Mouse (Mus musculus) hindbrain, embryonic 13.5 days (tissue): Measurements from ENCODE around the gene Mdfi. TPM values are rescaled to one million over a fixed set of nuclear protein-coding genes. Genes with fewer than 3 reads are reported as not detected.

Source experiments
- ATAC-seq: fragments of 200-750 bp; cut with Nextera tagmentation; 2 replicates; pipeline ENCODE4 v1.8.0; 2017; ENCODE audit warnings: moderate TSS enrichment; ENCODE audit not compliant: low FRiP score
- H3K27ac ChIP-seq: fragments of 300-500 bp; sonication (generic); 2 replicates; pipeline ENCODE4 v1.5.1; 2015; ENCODE audit warnings: inconsistent platforms, mild to moderate bottlenecking, moderate library complexity
- H3K27me3 ChIP-seq: fragments of 300-500 bp; sonication (generic); 2 replicates; pipeline ENCODE4 v1.6.1; 2015; ENCODE audit warnings: mild to moderate bottlenecking, inconsistent platforms
- H3K36me3 ChIP-seq: fragments of 300-500 bp; sonication (generic); 2 replicates; pipeline ENCODE4 v1.6.1; 2015; ENCODE audit warnings: mild to moderate bottlenecking, inconsistent platforms
- H3K4me1 ChIP-seq: fragments of 300-500 bp; sonication (generic); replicated peaks from 2 replicates; pipeline ENCODE4 v1.6.1; 2015; ENCODE audit warnings: inconsistent platforms
- H3K4me2 ChIP-seq: fragments of 300-500 bp; sonication (generic); 2 replicates; pipeline ENCODE4 v1.6.1; 2015; ENCODE audit warnings: inconsistent platforms, mild to moderate bottlenecking, moderate library complexity
- H3K4me3 ChIP-seq: fragments of 300-500 bp; sonication (generic); 2 replicates; pipeline ENCODE4 v1.5.1; 2015; ENCODE audit warnings: mild to moderate bottlenecking, inconsistent platforms
- H3K9ac ChIP-seq: fragments of 300-500 bp; sonication (generic); 2 replicates; pipeline ENCODE4 v1.6.1; 2015; ENCODE audit warnings: mild to moderate bottlenecking, inconsistent platforms
- H3K9me3 ChIP-seq: fragments of 300-500 bp; sonication (generic); 2 replicates; pipeline ENCODE4 v1.6.1; 2016; ENCODE audit warnings: inconsistent platforms
- WGBS: fragments of 180-500 bp; shearing (Covaris S2); methylation state at CpG from one replicate; pipeline ENCODE4 v1.1.7; 2015; 5-methylcytosine and 5-hydroxymethylcytosine counted together
- polyA plus RNA-seq: library from polyadenylated mRNA; unstranded; fragments of >200 nt; fragmentation: Nextera tagmentation; extraction: Ambion mirVana; gene quantifications from 2 replicates; pipeline ENCODE4 v1.2.1, GENCODE M21; 2015

The Mdfi gene
- polyA plus RNA-seq, 1 experiment from 2014 or later: 3.7 TPM

- 92% methylated on average over 3 of the region's 3 CpGs for WGBS
- Histone ChIP-seq H3K9me3 (no peaks in the 10 kb centered on the region; the same call in 1 of the 2 replicates), H3K9ac (no peak overlapping the region), H3K4me2 (no peak overlapping the region), H3K4me1 (no peaks in the 10 kb centered on the region; the same call in 1 of the 2 replicates), H3K27me3 (0 out of 2 replicates have a peak, but pooled peaks cover under 1% of the 10 kb centered on the region), H3K27ac (no peak overlapping the region), H3K36me3 (no peaks in the 10 kb centered on the region), H3K4me3 (no peak overlapping the region)
- ATAC-seq: no peak
Observed at GRCm38 (mm10) chr17:47843465-47843864, 9.0 kb upstream of the Mdfi start.

- Histone ChIP-seq H3K36me3 (no peaks in the 10 kb centered on the region), H3K9ac (no peak overlapping the region), H3K4me2 (no peak overlapping the region), H3K27me3 (peaks cover 13% of the 10 kb centered on the region; the same call in 1 of the 2 replicates), H3K9me3 (no peaks in the 10 kb centered on the region; the same call in 1 of the 2 replicates), H3K4me3 (no peak overlapping the region), H3K4me1 (no peaks in the 10 kb centered on the region; the same call in 1 of the 2 replicates), H3K27ac (no peak overlapping the region)
- no peak for ATAC-seq
- WGBS: 72% methylated on average over 19 of the region's 19 CpGs
Observed at GRCm38 (mm10) chr17:47841931-47842623, 7.6 kb upstream of the Mdfi start.

- no peaks in the 10 kb centered on the region; the same call in 1 of the 2 replicates for H3K4me1 ChIP-seq
- no peak overlapping the region for H3K9ac ChIP-seq
- peaks cover 17% of the 10 kb centered on the region for H3K27me3 ChIP-seq
- no peaks in the 10 kb centered on the region for H3K36me3 ChIP-seq
- H3K4me3 ChIP-seq: no peak overlapping the region
- H3K9me3 ChIP-seq: no peaks in the 10 kb centered on the region; the same call in 1 of the 2 replicates
- WGBS: 84% methylated on average over 8 of the region's 8 CpGs
- H3K4me2 ChIP-seq: no peak overlapping the region
- no peak overlapping the region for H3K27ac ChIP-seq
- ATAC-seq: no peak
Observed at GRCm38 (mm10) chr17:47841521-47841920, 7.0 kb upstream of the Mdfi start.

- Histone ChIP-seq H3K4me3 (no peak overlapping the region), H3K27me3 (peaks cover 52% of the 10 kb centered on the region), H3K4me1 (peaks cover 17% of the 10 kb centered on the region), H3K36me3 (no peaks in the 10 kb centered on the region), H3K4me2 (no peak overlapping the region), H3K9ac (no peak overlapping the region), H3K27ac (no peak overlapping the region), H3K9me3 (no peaks in the 10 kb centered on the region)
- ATAC-seq: no peak
- WGBS: 52% methylated on average over 6 of the region's 6 CpGs
Observed at GRCm38 (mm10) chr17:47837808-47838207, 3.3 kb upstream of the Mdfi start.

DNA sequence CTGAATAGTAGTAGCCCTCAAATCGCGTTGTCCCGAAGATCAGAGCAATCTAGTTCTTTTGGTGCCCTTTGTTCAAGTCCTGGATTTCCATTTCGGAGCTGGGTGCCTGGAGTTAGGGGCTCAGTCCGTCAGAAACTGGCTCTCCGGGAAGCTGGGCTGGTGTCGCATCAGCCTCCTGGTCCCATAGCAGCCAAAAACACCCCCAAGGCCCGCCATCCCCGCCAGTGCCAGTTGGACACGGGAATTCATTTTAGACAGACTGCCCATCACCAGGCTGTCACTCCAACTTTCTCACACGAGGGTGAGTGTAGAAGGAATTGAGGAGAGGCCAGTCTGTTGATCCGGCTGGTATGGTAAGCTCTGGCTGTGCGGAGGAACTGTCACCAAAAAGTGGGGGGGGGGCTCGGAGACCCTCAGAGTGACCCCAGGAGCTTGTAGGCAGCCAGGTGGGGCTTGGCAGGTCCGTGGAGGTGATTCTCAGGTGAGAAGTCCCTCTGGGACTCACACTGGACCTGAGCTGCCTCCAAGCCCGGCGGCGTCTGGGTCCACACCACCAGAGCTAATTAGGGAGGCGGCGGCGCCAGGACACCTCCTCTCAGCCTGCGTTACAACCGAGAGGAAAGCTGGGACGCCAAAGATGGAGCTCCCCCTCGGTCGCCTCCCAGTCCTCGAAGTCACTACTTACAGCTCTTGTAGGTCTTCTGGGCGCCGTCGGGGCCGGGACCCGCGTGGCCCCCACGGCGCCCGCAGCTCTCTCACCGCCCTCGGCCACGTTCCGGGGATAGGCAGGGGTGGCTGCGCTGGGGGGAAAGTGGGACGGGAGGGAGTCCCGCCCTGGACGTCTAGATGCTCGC lies 636 bp downstream of the Mdfi start:
- Histone ChIP-seq H3K9ac (peak overlapping the region; percentile 72; the same call in 1 of the 2 replicates), H3K4me2 (peak overlapping the region; percentile 88)
- under 1% methylated on average over 45 of the region's 45 CpGs for WGBS

DNA sequence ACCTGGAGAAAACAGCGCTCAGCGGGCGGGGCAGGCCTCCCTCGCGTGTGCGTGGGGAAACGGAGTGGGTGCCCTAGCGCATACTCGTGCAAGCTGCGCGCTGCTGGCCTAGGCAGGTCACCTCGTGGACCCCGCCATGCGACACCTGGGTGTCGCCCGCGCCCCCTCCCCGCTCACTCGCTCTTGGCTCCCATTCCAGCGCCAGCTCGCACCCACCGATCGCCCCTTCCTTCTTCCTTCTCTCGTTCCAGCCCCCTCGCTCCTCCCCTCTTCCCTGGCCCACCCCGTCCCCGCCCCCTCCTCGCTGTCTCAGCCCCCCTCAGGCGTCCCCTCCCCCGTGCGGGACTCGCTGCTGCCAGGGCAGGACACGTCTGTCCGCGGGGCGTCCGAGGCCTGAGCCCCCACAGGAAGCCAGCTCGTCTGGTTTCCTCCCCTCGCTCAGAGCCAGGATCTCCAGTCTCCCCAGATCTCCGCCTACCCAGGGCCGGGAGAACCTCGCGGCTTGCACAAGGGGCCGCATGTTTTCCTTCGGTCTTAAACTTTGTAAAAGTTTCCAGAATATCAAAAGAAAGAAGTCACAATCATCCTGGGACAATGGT lies 1.4 kb downstream of the Mdfi start:
- peaks cover 79% of the 10 kb centered on the region for H3K27me3 ChIP-seq
- peak; percentile 43; the same call in 1 of the 2 replicates for ATAC-seq
- no peaks in the 10 kb centered on the region for H3K9me3 ChIP-seq
- peak overlapping the region; percentile 53 for H3K4me3 ChIP-seq
- peaks cover 38% of the 10 kb centered on the region for H3K4me1 ChIP-seq
- H3K27ac ChIP-seq: peak overlapping the region; percentile 35; the same call in 1 of the 2 replicates
- H3K36me3 ChIP-seq: no peaks in the 10 kb centered on the region
- peak overlapping the region; percentile 72 for H3K9ac ChIP-seq
- H3K4me2 ChIP-seq: peak overlapping the region; percentile 88
- WGBS: 1% methylated on average over 44 of the region's 45 CpGs

More for the DNA sequence above, 636 bp downstream of the Mdfi start:
- peaks cover 83% of the 10 kb centered on the region for H3K27me3 ChIP-seq
- no peak overlapping the region for H3K27ac ChIP-seq
- H3K4me3 ChIP-seq: peak overlapping the region; percentile 53
- no peaks in the 10 kb centered on the region for H3K36me3 ChIP-seq
- H3K4me1 ChIP-seq: peaks cover 38% of the 10 kb centered on the region
- no peak for ATAC-seq
- no peaks in the 10 kb centered on the region for H3K9me3 ChIP-seq

DNA sequence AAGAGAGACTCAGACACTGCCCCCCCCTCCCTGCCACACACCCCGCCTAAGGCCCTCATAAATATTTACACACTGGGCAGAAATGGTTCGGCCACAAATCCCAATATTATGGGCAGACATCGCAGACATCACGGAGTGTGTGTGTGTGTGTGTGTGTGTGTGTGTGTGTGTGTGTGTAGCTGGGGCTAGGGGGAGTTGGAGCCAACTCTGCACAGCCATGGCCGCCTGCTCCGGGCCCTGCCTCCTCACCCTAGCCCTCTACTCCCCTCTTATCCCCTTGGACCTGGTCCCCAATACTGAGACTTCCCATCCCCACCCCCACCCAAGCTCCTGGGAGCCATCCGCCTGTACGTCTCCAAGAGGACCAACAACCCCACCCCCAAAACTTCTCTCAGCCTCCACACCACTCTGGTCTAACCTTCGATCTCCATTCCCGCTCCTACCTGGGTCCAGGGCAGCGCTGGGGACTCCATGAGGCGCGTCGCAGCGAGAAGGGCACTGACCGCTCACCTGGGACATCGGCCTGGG lies 1.9 kb downstream of the Mdfi start:
- WGBS: 2% methylated on average over 16 of the region's 17 CpGs
- peak; percentile 57; the same call in 1 of the 2 replicates for ATAC-seq
- Histone ChIP-seq H3K27me3 (peaks cover 74% of the 10 kb centered on the region), H3K27ac (peak overlapping the region; percentile 35; the same call in 1 of the 2 replicates), H3K4me3 (peak overlapping the region; percentile 53), H3K9ac (peak overlapping the region; percentile 72), H3K4me1 (peaks cover 38% of the 10 kb centered on the region), H3K36me3 (no peaks in the 10 kb centered on the region), H3K4me2 (peak overlapping the region; percentile 88), H3K9me3 (no peaks in the 10 kb centered on the region)

- Histone ChIP-seq H3K9ac (peak overlapping the region; percentile 6; the same call in 1 of the 2 replicates), H3K4me2 (peak overlapping the region; percentile 88), H3K27ac (no peak overlapping the region), H3K9me3 (no peaks in the 10 kb centered on the region), H3K36me3 (peaks cover 5% of the 10 kb centered on the region), H3K4me3 (peak overlapping the region; percentile 53; the same call in 1 of the 2 replicates), H3K4me1 (peaks cover 38% of the 10 kb centered on the region), H3K27me3 (peaks cover 68% of the 10 kb centered on the region)
- ATAC-seq: no peak
- WGBS: 50% methylated on average over 5 of the region's 5 CpGs
Observed at GRCm38 (mm10) chr17:47831772-47832171, 2.7 kb downstream of the Mdfi start.

DNA sequence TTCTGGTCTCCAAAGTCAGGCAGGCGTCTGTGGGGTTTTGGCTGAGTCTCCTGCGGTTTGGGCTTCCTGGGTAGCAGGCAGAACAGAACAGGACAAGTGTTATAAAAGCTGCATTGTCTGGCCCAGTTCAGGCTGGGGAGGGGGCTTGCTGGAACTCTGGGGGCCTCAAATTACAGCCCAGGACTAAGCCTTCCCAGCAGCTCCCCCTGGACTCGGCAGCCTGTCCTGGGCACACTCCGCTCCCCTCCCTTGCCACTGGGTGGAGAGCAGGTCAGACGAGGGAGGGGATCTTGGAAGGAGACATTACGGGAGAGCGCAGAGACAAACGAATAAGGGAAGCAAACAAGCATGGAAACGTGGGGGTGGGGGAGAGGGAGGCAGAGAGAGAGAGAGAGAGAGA lies 3.3 kb downstream of the Mdfi start:
- 3% methylated on average over 9 of the region's 9 CpGs for WGBS
- Histone ChIP-seq H3K9ac (no peak overlapping the region; the same call in 1 of the 2 replicates), H3K27me3 (peaks cover 64% of the 10 kb centered on the region), H3K4me2 (peak overlapping the region; percentile 88), H3K9me3 (no peaks in the 10 kb centered on the region), H3K27ac (no peak overlapping the region), H3K36me3 (peaks cover 5% of the 10 kb centered on the region), H3K4me3 (0 out of 2 replicates have a peak overlapping the region, but pooled peaks have one; percentile 53), H3K4me1 (peaks cover 38% of the 10 kb centered on the region)
- 0 out of 2 replicates have a peak, but pooled peaks have one; percentile 23 for ATAC-seq

DNA sequence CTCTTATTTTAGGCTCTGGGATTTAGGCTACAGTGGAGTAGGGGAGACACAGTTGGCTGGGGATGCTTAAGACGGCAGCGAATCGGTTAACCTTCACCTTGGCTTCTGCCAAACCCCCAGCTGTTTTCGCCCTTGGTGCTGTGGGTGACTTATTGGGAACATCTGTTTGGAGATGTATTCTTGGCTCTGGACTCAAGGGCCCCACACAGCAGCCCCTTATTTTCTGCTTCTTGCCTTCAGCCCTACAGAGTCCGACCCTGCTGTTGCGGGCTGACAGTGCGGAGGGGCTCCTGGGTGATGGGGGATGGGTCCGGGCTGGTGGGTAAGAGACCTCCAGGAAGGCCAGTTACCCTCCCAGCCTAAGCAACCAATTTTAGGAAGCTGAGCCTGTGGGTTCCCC lies 13.2 kb downstream of the Mdfi start:
- no peaks in the 10 kb centered on the region for H3K9me3 ChIP-seq
- no peaks in the 10 kb centered on the region for H3K36me3 ChIP-seq
- 71% methylated on average over 8 of the region's 8 CpGs for WGBS
- no peak overlapping the region for H3K27ac ChIP-seq
- peaks cover 2% of the 10 kb centered on the region; the same call in 1 of the 2 replicates for H3K27me3 ChIP-seq
- H3K9ac ChIP-seq: no peak overlapping the region
- H3K4me1 ChIP-seq: no peaks in the 10 kb centered on the region
- no peak overlapping the region for H3K4me3 ChIP-seq
- ATAC-seq: no peak
- no peak overlapping the region for H3K4me2 ChIP-seq

DNA sequence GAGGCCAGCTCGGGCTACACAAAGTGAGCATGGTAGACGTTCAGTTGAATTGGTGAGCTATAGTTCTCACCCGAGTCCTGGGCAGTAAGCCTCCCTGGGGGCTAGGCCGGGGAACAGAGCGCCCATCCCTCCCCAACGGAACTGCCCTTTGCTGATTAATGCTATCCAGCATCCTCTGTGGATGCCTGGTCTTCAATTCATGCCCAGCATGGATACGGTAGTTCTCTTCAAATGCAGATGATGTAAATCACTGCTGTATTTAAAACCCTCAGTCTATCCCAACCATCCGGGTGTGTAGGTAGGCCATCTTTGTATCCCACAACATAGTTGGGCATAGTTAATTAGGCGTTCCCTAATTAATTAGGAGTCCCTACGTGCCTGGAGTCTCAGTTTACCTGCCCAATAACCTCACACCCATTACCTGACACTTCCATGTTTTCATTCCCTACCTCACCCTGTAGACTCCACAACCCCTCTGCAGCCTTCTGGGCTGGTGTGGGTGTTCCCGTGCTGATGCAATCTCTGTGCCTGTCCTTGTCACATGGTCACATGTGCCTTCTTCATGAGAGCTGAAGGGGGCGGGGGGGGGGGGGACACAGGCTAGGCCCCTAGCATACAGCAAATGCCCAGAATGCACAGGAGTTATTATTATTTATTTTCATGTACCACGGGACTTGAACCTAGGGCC lies 16.3 kb downstream of the Mdfi start:
- Histone ChIP-seq H3K36me3 (no peaks in the 10 kb centered on the region), H3K27ac (no peak overlapping the region), H3K9me3 (no peaks in the 10 kb centered on the region), H3K27me3 (peaks cover 12% of the 10 kb centered on the region; the same call in 1 of the 2 replicates), H3K9ac (no peak overlapping the region), H3K4me3 (no peak overlapping the region), H3K4me2 (no peak overlapping the region), H3K4me1 (peaks cover 21% of the 10 kb centered on the region)
- ATAC-seq: no peak
- 75% methylated on average over 13 of the region's 13 CpGs for WGBS
